Mouse (Mus musculus): ENCODE measurements around the gene Ubtf. TPM values are rescaled to one million over a fixed set of nuclear protein-coding genes. Genes with fewer than 3 reads are reported as not detected.

Ubtf gene
- polyA plus RNA-seq (2017; shearing (Covaris generic)): 102 TPM

GRCm38 (mm10) chr11:102319410-102319792 lies at the start of gene Ubtf:
Gene Ubtf (minus strand): TSS chr11:102319742.

GRCm38 (mm10) chr11:102366103-102366502 lies 46.6 kb upstream of the Ubtf start, which contains the start of gene Slc4a1:
Gene Slc4a1 (minus strand): TSS chr11:102366203.

GRCm38 (mm10) chr11:102296491-102297472 lies 22.8 kb downstream of the Ubtf start, which contains the start of gene Atxn7l3:
Gene Atxn7l3 (minus strand): TSS chr11:102296631.

GRCm38 (mm10) chr11:102284501-102285094 lies 34.9 kb downstream of the Ubtf start, which contains the start of gene Tmub2:
Gene Tmub2 (plus strand): TSS chr11:102284931.

GRCm38 (mm10) chr11:102268520-102269244 lies 50.9 kb downstream of the Ubtf start, which contains the start of gene Asb16:
Gene Asb16 (plus strand): TSS chr11:102268743.

Other genes starting within 250 kb of the Ubtf start
- 5.7 TPM for gene Mpp2, start 231.2 kb downstream of the Ubtf start, polyA plus RNA-seq (2017; shearing (Covaris generic))
- gene Ppy, start 218.4 kb downstream of the Ubtf start, polyA plus RNA-seq (2017; shearing (Covaris generic)): not detected
- not detected for gene Pyy, start 211.9 kb downstream of the Ubtf start, polyA plus RNA-seq (2017; shearing (Covaris generic))
- not detected for gene Nags, start 174.2 kb downstream of the Ubtf start, polyA plus RNA-seq (2017; shearing (Covaris generic))
- 17.7 TPM for gene Tmem101, start 163.3 kb downstream of the Ubtf start, polyA plus RNA-seq (2017; shearing (Covaris generic))
- 56.1 TPM for gene Lsm12, start 134.4 kb downstream of the Ubtf start, polyA plus RNA-seq (2017; shearing (Covaris generic))
- 41.3 TPM for gene G6pc3, start 130.1 kb downstream of the Ubtf start, polyA plus RNA-seq (2017; shearing (Covaris generic))
- 16.7 TPM for gene Hdac5, start 89.6 kb downstream of the Ubtf start, polyA plus RNA-seq (2017; shearing (Covaris generic))
- gene BC030867, start 70.9 kb downstream of the Ubtf start, polyA plus RNA-seq (2017; shearing (Covaris generic)): 1.3 TPM
- gene Asb16, start 51.0 kb downstream of the Ubtf start, polyA plus RNA-seq (2017; shearing (Covaris generic)): not detected
- gene Tmub2, start 34.8 kb downstream of the Ubtf start, polyA plus RNA-seq (2017; shearing (Covaris generic)): 66.9 TPM
- 8.3 TPM for gene Atxn7l3, start 23.1 kb downstream of the Ubtf start, polyA plus RNA-seq (2017; shearing (Covaris generic))
- 5.5 TPM for gene Slc4a1, start 46.5 kb upstream of the Ubtf start, polyA plus RNA-seq (2017; shearing (Covaris generic))
- 24.5 TPM for gene Rundc3a, start 73.7 kb upstream of the Ubtf start, polyA plus RNA-seq (2017; shearing (Covaris generic))
- 49.2 TPM for gene Slc25a39, start 88.2 kb upstream of the Ubtf start, polyA plus RNA-seq (2017; shearing (Covaris generic))
- gene Grn, start 110.6 kb upstream of the Ubtf start, polyA plus RNA-seq (2017; shearing (Covaris generic)): 66.1 TPM
- not detected for gene Fam171a2, start 127.9 kb upstream of the Ubtf start, polyA plus RNA-seq (2017; shearing (Covaris generic))
- gene Itga2b, start 150.4 kb upstream of the Ubtf start, polyA plus RNA-seq (2017; shearing (Covaris generic)): 1.0 TPM
- 79.8 TPM for gene Gpatch8, start 236.7 kb upstream of the Ubtf start, polyA plus RNA-seq (2017; shearing (Covaris generic))

Data from activated CD4-positive, CD25-positive, alpha-beta regulatory T cell, adult 9 weeks (primary cell).